Mouse (Mus musculus): ENCODE measurements around the gene Tbck.

Gene Tbck

GRCm38 (mm10) chr3:132766033-132766726 is 82.2 kb downstream of the Tbck start:
- DNase-seq (ENCODE audit: low spot score) = no peak

GRCm38 (mm10) chr3:132772054-132772453 is 88.1 kb downstream of the Tbck start:
- DNase-seq (ENCODE audit: low spot score) = no peak

- DNase-seq (ENCODE audit: low spot score) = no peak
Observed at GRCm38 (mm10) chr3:132776686-132777085, 92.7 kb downstream of the Tbck start.

- no peak for DNase-seq (ENCODE audit: low spot score)
Observed at GRCm38 (mm10) chr3:132781103-132781502, 97.2 kb downstream of the Tbck start.

GRCm38 (mm10) chr3:132783087-132783486 is 99.1 kb downstream of the Tbck start:
- DNase-seq (ENCODE audit: low spot score) = no peak

- no peak for DNase-seq (ENCODE audit: low spot score)
Observed at GRCm38 (mm10) chr3:132784732-132785131, 100.8 kb downstream of the Tbck start.

GRCm38 (mm10) chr3:132786690-132787089 is 102.7 kb downstream of the Tbck start:
- no peak for DNase-seq (ENCODE audit: low spot score)

GRCm38 (mm10) chr3:132787775-132788174 is 103.8 kb downstream of the Tbck start:
- DNase-seq (ENCODE audit: low spot score) = no peak

- DNase-seq (ENCODE audit: low spot score) = no peak
Observed at GRCm38 (mm10) chr3:132791140-132791539, 107.2 kb downstream of the Tbck start.

GRCm38 (mm10) chr3:132800196-132800595 is 116.3 kb downstream of the Tbck start:
- DNase-seq (ENCODE audit: low spot score) = no peak

GRCm38 (mm10) chr3:132801910-132802309 is 118.0 kb downstream of the Tbck start:
- no peak for DNase-seq (ENCODE audit: low spot score)

- no peak for DNase-seq (ENCODE audit: low spot score)
Observed at GRCm38 (mm10) chr3:132807888-132808579, 124.1 kb downstream of the Tbck start.

GRCm38 (mm10) chr3:132808951-132809350 is 125.0 kb downstream of the Tbck start:
- DNase-seq (ENCODE audit: low spot score) = no peak

- no peak for DNase-seq (ENCODE audit: low spot score)
Observed at GRCm38 (mm10) chr3:132811791-132812190, 127.8 kb downstream of the Tbck start.

- DNase-seq (ENCODE audit: low spot score) = no peak
Observed at GRCm38 (mm10) chr3:132812356-132812755, 128.4 kb downstream of the Tbck start.

GRCm38 (mm10) chr3:132813147-132813546 is 129.2 kb downstream of the Tbck start:
- DNase-seq (ENCODE audit: low spot score) = no peak

- DNase-seq (ENCODE audit: low spot score) = no peak
Observed at GRCm38 (mm10) chr3:132813706-132814497, 130.0 kb downstream of the Tbck start.

- no peak for DNase-seq (ENCODE audit: low spot score)
Observed at GRCm38 (mm10) chr3:132814791-132815496, 131.0 kb downstream of the Tbck start.

GRCm38 (mm10) chr3:132815497-132816326 is 131.8 kb downstream of the Tbck start:
- DNase-seq (ENCODE audit: low spot score) = no peak

- no peak for DNase-seq (ENCODE audit: low spot score)
Observed at GRCm38 (mm10) chr3:132819408-132819807, 135.5 kb downstream of the Tbck start.

- no peak for DNase-seq (ENCODE audit: low spot score)
Observed at GRCm38 (mm10) chr3:132831179-132831873, 147.4 kb downstream of the Tbck start.
